Mouse (Mus musculus) lung, postnatal 0 days (tissue): Measurements from ENCODE around the gene Sugp1.

ENCODE experiments used
- CTCF ChIP-seq: IDR thresholded peaks from 2 replicates; pipeline ENCODE4 v1.5.1; 2016; ENCODE audit warnings: antibody characterized with exemption, mild to moderate bottlenecking
- EP300 ChIP-seq: IDR thresholded peaks from 2 replicates; pipeline ENCODE4 v1.6.1; 2016; ENCODE audit warnings: antibody characterized with exemption, mild to moderate bottlenecking, control low read depth

DNA sequence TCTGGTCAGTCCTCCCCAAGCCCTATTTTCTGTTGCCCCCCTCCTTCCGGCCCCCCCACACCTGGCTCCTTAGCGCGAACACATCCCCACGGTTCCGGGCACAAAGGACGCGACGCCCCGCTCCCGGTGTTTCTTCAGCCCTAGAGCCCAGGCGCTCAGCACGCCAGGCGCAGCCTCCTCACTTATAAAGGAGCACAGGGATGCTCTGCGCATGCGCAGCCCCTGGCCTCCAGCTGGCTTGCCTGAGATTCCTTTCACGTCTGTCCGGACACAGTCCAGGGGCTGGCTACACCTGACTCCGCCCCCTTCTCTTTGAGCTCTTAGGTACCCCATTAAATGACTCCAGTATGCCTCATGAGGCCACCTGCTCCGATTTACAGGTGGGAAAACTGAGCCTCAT lies 78.1 kb downstream of the Sugp1 start, which contains the start of gene Ncan:
- TF ChIP-seq CTCF (no peak), EP300 (no peak)
